Mouse (Mus musculus): Measurements from ENCODE around the gene Tmem274.

Tmem274 gene

DNA sequence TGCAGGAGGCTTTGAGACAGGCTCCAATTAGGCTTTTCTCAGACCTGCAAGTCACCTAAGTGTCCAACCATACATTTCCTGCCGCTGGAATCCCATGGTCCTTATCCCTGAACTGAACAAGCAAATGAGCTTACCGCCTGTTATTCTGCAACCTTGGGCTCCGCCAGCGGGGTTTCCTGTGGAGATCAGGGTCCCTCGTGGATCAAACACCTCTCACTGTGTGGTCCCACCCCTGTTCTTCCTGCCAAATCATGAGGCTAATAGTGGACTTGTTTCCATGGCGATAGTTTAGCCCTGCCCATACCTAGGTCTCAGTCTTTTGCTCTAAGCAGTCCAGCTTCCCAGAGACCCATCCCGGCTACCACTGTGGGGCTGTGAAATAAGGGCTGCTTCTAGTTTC, 49.2 kb downstream of the Tmem274 start:
- DNase-seq: peak; percentile 26 to 41

DNA sequence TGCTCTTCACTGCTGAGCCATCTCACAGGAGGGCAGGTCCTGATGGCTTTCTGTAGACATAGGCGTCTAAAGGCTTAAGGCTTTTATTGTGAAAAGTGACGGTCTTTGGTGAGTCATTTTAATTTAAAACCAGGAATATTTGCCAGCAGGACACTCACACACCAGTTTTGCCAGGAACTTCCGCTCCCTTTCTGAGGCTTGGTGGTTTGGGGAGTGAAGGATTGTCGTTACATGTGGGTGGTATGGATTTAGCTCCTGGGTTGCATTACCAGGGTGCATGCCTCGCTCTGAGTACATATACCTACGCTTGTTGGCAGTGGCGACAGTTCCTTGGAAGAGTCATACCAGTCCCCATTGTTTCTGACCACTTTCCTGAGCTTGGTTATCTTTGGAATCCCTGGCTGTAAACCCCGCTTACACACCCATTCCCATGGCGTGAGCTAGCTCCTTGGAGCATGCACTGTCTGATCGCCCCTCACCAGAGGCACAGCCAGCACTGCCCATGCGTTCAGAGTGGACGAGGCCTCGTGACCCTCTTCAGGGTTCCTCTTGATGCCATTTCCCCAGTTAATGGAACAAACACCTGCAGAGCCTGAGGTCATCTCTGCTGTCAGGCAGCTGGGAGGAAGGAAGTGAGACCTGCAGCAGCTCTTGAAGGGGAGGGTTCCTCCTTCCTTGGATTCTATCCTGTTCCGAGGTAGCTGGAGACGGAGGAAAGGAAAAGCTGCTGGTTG, 50.6 kb downstream of the Tmem274 start:
- peak in 1 of 2 experiments; percentile 19 for DNase-seq

GRCm38 (mm10) chr4:149529691-149530090, 52.5 kb downstream of the Tmem274 start:
- no peak for DNase-seq

Data from kidney, postnatal 36 days (tissue).